In the genomic region with DNA sequence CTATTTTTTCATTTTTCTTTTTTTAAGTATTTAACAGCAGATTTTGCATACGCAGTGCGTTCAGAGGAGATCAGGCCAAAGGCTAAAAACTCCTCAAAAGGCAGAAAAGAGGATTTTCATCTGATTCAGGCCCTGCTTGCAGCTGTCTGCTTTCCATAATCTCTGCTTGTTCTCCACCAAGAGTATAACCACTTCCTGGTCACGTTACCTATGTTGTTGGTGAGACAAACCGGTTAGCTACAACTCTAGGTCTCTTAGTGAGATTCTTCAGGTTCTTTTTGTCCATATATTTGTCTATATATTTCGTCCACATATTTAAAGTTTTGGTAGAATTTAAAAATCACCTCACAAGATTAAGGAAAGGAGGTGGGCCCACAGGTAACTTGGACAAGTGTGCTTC, we compare ENCODE assay signal across 26 mouse cellular contexts.
"Had no signal": no experiment of that assay in that cellular context is flagged by ENCODE, and none has a peak within 500 bp of the region (broad histone marks: within the 10 kb centered on the region; RNA-seq: fewer than 3 reads in every experiment).

No protein-coding gene starts in this region.

- ATAC-seq: hindbrain, embryonic 16.5 days; intestine, embryonic 16.5 days had no signal

- H3K27ac ChIP-seq: gastrocnemius, adult 2 months; heart, embryonic 10.5 days; hindbrain, embryonic 10.5 days; hindbrain, embryonic 12.5 days; hindbrain, embryonic 14.5 days; kidney, embryonic 15.5 days; layer of hippocampus, adult 2 months; left cerebral cortex, adult 2 months had no signal

- H3K9me3 ChIP-seq: heart, embryonic 10.5 days; heart, embryonic 12.5 days; hindbrain, embryonic 10.5 days; hindbrain, embryonic 12.5 days; kidney, embryonic 15.5 days; limb, embryonic 10.5 days; limb, embryonic 12.5 days had no signal

- H3K4me3 ChIP-seq: gastrocnemius, adult 2 months; heart, embryonic 10.5 days; heart, embryonic 12.5 days; hindbrain, embryonic 10.5 days; hindbrain, embryonic 12.5 days; kidney, embryonic 15.5 days; layer of hippocampus, adult 2 months; left cerebral cortex, adult 2 months; limb, embryonic 10.5 days; limb, embryonic 12.5 days had no signal

- DNase-seq: gastrocnemius, adult 2 months; gastrocnemius, postnatal 10 days; gastrocnemius, postnatal 25 days; heart, adult 18-20 months; heart, postnatal 10 days; heart, postnatal 4 days; kidney, adult 11 months; kidney, adult 2 months; kidney, adult 9 months; kidney, postnatal 10 days; kidney, postnatal 25 days; kidney, postnatal 4 days; liver had no signal

- H3K9ac ChIP-seq: heart, embryonic 12.5 days; hindbrain, embryonic 12.5 days; hindbrain, embryonic 14.5 days; kidney, embryonic 15.5 days; limb, embryonic 12.5 days had no signal

- H3K4me2 ChIP-seq: heart, embryonic 12.5 days; hindbrain, embryonic 12.5 days; hindbrain, embryonic 14.5 days; kidney, embryonic 15.5 days; limb, embryonic 12.5 days; liver, embryonic 11.5 days had no signal

- H3K27me3 ChIP-seq: heart, embryonic 12.5 days; hindbrain, embryonic 12.5 days; kidney, embryonic 15.5 days; limb, embryonic 12.5 days had no signal

- H3K36me3 ChIP-seq: heart, embryonic 10.5 days; heart, embryonic 12.5 days; hindbrain, embryonic 10.5 days; hindbrain, embryonic 12.5 days; kidney, embryonic 15.5 days; limb, embryonic 10.5 days had no signal
